Mouse (Mus musculus): Measurements from ENCODE around the gene Cenpk. TPM values are rescaled to one million over a fixed set of nuclear protein-coding genes. Genes with fewer than 3 reads are reported as not detected.

Gene Cenpk
- polyA plus RNA-seq, 1 experiment from 2014 or later, result 97.2 TPM

DNA sequence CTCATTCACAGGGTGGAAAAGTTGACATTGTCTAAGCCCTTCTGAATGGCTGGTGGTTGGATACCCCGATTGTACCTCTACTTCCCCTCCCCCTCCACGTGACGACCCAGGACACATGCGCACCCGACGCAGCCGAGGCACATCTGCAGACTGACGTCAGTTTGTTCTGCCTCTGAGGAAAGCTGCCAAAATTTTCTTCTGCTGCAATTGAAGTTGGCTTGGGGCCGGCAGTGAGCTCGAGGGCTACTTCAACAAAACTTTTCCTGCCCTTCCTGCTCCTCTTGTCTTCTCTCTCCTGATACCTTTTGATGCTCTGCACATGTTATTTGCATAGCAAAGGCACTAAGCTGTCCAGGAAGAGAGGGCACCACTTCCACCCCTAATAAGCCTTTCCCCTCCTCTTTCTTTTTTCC lies 58.5 kb downstream of the Cenpk start:
- Histone ChIP-seq H3K4me3 (peak overlapping the region; percentile 61), H3K36me3 (replicated peaks) (no peaks in the 10 kb centered on the region), H3K27me3 (replicated peaks; ENCODE audit: low read depth, poor library complexity, severe bottlenecking) (no peaks in the 10 kb centered on the region), H3K4me1 (peaks cover 30% of the 10 kb centered on the region), H3K27ac (replicated peaks) (peak overlapping the region; percentile 86), H3K9me3 (no peaks in the 10 kb centered on the region)
- peak; percentile 93 for DNase-seq (ENCODE audit: low spot score)
- under 1% methylated on average over 10 of the region's 10 CpGs for WGBS

DNA sequence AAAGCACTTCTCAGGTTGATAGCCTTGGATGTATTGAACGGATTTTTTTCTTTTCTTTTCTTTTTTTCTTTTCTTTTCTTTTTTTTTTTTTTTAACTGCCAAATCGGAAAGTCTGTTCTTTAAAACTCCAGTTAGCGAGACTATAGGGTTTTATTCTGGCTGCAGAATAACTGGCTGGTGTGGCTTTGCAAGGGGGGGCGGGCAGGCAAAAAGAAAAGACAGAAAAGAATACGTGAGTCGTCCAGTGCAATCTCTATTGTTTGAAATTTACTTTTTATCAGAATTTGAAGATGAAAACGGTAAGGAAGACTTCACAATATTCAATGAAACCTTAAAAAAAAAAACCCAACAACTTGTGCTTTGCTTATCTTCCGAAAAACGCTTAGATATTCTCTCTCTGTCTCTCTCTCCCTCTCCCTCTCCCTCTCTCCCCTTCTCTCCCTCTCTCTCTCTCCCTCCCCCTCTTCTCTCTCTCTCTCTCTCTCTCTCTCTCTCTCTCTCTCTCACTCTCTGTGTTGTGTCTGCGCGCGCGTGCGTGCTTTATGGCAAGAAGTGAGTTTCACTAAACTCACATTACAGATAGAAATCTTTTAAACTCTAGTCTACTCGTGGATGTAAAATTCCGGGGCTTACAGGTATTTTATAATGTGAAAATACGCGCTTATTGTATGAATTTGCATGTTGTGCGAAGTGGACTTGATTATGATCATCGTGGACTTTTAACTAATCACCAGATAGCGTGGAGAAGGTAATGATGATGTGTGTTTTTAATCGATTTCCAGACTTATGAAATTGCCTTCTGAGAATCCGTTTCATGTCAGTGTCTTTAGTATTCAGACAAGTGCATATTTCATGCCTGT lies 59.2 kb downstream of the Cenpk start, which contains the start of gene Adamts6:
Gene Adamts6 (plus strand): TSS at position 470 of the 860 bp plus-strand sequence.
- DNase-seq (ENCODE audit: low spot score), result peak; percentile 50
- Histone ChIP-seq H3K27ac (replicated peaks) (peak within 1 kb of the TSS; percentile 86), H3K4me3 (peak within 1 kb of the TSS; percentile 61), H3K4me1 (peaks cover 30% of the 10 kb centered on the region), H3K9me3 (no peaks in the 10 kb centered on the region), H3K27me3 (replicated peaks; ENCODE audit: low read depth, poor library complexity, severe bottlenecking) (no peaks in the 10 kb centered on the region), H3K36me3 (replicated peaks) (no peaks in the 10 kb centered on the region)
- under 1% methylated on average over 23 of the region's 23 CpGs for WGBS

DNA sequence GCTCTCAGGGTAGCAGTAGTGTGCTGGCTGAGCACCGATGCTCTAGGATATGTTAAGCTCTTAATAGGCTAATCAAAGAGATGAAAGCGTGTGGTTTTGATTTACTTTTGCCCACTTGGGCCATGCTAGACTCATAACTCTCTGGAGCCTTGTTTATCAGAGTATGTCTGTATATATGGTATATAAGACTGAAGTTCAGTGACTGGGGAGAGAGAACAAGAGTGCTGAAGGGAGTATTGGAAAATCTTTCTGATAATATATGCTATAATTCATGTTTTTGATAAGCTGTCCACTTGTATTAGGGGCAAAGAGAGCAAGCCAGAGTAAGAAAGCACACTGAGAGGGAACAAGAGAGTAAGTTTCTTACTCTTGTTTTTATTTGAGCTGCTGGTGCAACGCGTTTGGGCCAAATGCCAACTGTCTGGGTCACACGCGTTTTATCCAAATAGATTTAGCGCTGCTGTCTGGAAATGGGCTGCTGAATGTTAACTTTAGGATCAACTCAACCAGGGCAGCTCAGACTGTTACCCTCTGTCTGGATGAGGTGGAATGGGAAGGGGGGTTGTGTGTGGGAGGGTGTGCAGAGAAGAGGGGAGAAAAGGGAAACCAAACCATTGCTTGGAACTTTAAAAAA lies 59.9 kb downstream of the Cenpk start:
- H3K4me1 ChIP-seq, result peaks cover 30% of the 10 kb centered on the region
- H3K4me3 ChIP-seq, result peak overlapping the region; percentile 61
- WGBS, result 1% methylated on average over 7 of the region's 7 CpGs
- H3K27me3 ChIP-seq (replicated peaks; ENCODE audit: low read depth, poor library complexity, severe bottlenecking), result no peaks in the 10 kb centered on the region
- H3K9me3 ChIP-seq, result no peaks in the 10 kb centered on the region
- H3K27ac ChIP-seq (replicated peaks), result peak overlapping the region; percentile 86
- H3K36me3 ChIP-seq (replicated peaks), result no peaks in the 10 kb centered on the region
- DNase-seq (ENCODE audit: low spot score), result peak; percentile 43

DNA sequence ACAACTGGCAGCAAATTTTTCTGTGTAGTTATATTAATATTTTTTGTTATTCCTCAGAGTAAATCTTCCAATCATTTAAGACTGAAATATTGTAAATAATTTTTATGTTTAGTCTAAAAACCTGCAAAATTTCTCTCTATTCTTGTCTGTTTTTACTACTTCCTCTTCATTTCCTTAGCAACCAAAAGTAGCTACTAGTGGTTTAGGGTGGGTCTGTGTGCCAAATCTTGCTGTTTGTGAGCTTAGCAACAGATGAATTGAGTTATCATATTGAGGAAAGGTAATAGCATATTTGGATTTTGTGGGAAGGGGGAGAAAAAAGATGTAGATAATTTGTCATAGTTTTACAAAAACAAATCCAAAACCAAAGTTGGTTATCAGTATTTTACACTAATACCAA lies 60.8 kb downstream of the Cenpk start:
- Histone ChIP-seq H3K27ac (replicated peaks) (no peak overlapping the region), H3K4me1 (peaks cover 30% of the 10 kb centered on the region), H3K27me3 (replicated peaks; ENCODE audit: low read depth, poor library complexity, severe bottlenecking) (no peaks in the 10 kb centered on the region), H3K9me3 (no peaks in the 10 kb centered on the region), H3K36me3 (replicated peaks) (no peaks in the 10 kb centered on the region), H3K4me3 (peak overlapping the region; percentile 61; the same call in 1 of the 2 replicates)
- DNase-seq (ENCODE audit: low spot score), result no peak

DNA sequence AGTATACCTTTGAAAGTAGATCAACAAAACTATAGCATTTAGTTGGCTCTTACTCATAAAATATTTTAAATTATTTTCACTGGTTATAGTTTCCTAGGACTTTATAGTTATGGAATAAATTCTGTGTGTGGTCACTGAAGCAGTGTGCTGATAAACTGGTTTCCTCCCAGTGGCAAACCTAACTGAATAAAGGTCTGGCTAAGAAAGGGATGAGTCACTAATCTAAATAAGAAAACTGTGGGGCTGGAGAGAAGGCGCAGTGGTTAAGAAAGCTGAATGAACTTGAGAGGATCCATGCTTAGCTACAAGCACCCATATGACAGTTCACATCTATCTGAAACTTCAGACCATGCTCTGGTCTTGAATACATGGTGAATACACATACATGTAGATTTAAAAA lies 67.1 kb downstream of the Cenpk start:
- WGBS, result 95% methylated on average over 1 of the region's 1 CpGs
- Histone ChIP-seq H3K36me3 (replicated peaks) (peaks cover 11% of the 10 kb centered on the region; the same call in 1 of the 2 replicates), H3K4me1 (no peaks in the 10 kb centered on the region), H3K27me3 (replicated peaks; ENCODE audit: low read depth, poor library complexity, severe bottlenecking) (no peaks in the 10 kb centered on the region), H3K27ac (replicated peaks) (no peak overlapping the region), H3K9me3 (no peaks in the 10 kb centered on the region), H3K4me3 (no peak overlapping the region)
- no peak for DNase-seq (ENCODE audit: low spot score)

Other genes starting within 250 kb of the Cenpk start
- 20.2 and 20.8 TPM in 2 replicates for gene Nln, start 119.0 kb upstream of the Cenpk start, polyA plus RNA-seq (2016; fragmentation: Nextera tagmentation; extraction: Ambion mirVana)
- gene Sgtb, start 118.9 kb upstream of the Cenpk start, polyA plus RNA-seq (2016; fragmentation: Nextera tagmentation; extraction: Ambion mirVana), result 7.9 and 8.1 TPM in 2 replicates
- gene Trappc13, start 50.1 kb upstream of the Cenpk start, polyA plus RNA-seq (2016; fragmentation: Nextera tagmentation; extraction: Ambion mirVana), result 74.9 and 81.2 TPM in 2 replicates
- gene Trim23, start 49.8 kb upstream of the Cenpk start, polyA plus RNA-seq (2016; fragmentation: Nextera tagmentation; extraction: Ambion mirVana), result 17.7 and 19.8 TPM in 2 replicates
- 19.8 and 21.6 TPM in 2 replicates for gene Ppwd1, start 232 bp downstream of the Cenpk start, polyA plus RNA-seq (2016; fragmentation: Nextera tagmentation; extraction: Ambion mirVana)
- gene Adamts6, start 59.2 kb downstream of the Cenpk start, polyA plus RNA-seq (2016; fragmentation: Nextera tagmentation; extraction: Ambion mirVana), result 2.8 and 3.6 TPM in 2 replicates

Measured in embryonic facial prominence, embryonic 10.5 days (tissue).